Mouse (Mus musculus): ENCODE results near the gene Rhox2b.
"Not testable (repeated sequence)": the region's sequence is repeated elsewhere in the genome, so short reads cannot be mapped to it uniquely, and the experiment has no call there.

- TF ChIP-seq CTCF, EP300 (IDR thresholded peaks at IDR 0.05): not testable (repeated sequence)
These were observed 20.3 kb downstream of the Rhox2b start, which contains the start of gene Rhox4b for GRCm38 (mm10) chrX:37432194-37432593.

All from lung, postnatal 0 days (tissue).